Mouse (Mus musculus) intestine, embryonic 14.5 days (tissue): ENCODE measurements around the gene Spock1. TPM values are rescaled to one million over a fixed set of nuclear protein-coding genes. Genes with fewer than 3 reads are reported as not detected.

Experiments used
- ATAC-seq: fragments of 200-750 bp; cut with Nextera tagmentation; replicated peaks from 2 replicates; pipeline ENCODE4 v1.8.0; 2017; ENCODE audit warnings: low read depth, moderate number of reproducible peaks, moderate TSS enrichment, moderate library complexity; ENCODE audit not compliant: low FRiP score, low TSS enrichment
- DNase-seq: peaks from one replicate; pipeline ENCODE4 v3.0.0-alpha.2; 2018; ENCODE audit warnings: low spot score
- H3K27ac ChIP-seq: fragments of 300-500 bp; sonication (generic); 2 replicates; pipeline ENCODE4 v1.5.1; 2014; ENCODE audit warnings: low read depth, mild to moderate bottlenecking, control low read depth
- H3K27me3 ChIP-seq: fragments of 300-500 bp; sonication (generic); replicated peaks from 2 replicates; pipeline ENCODE4 v1.6.1; 2014; ENCODE audit warnings: low read length, control low read depth; ENCODE audit not compliant: control insufficient read depth, insufficient read depth
- H3K36me3 ChIP-seq: fragments of 300-500 bp; sonication (generic); 2 replicates; pipeline ENCODE4 v1.6.1; 2014; ENCODE audit warnings: low read length, control low read depth; ENCODE audit not compliant: control insufficient read depth, insufficient read depth
- H3K4me1 ChIP-seq: fragments of 300-500 bp; sonication (generic); replicated peaks from 2 replicates; pipeline ENCODE4 v1.6.1; 2014; ENCODE audit warnings: low read length, control low read depth, mixed read lengths; ENCODE audit not compliant: control insufficient read depth, insufficient read depth
- H3K4me2 ChIP-seq: fragments of 300-500 bp; sonication (generic); 2 replicates; pipeline ENCODE4 v1.6.1; 2014; ENCODE audit warnings: low read length
- H3K4me3 ChIP-seq: fragments of 300-500 bp; sonication (generic); 2 replicates; pipeline ENCODE4 v1.5.1; 2014; ENCODE audit warnings: low read depth, low read length, control low read depth, mixed read lengths
- H3K9ac ChIP-seq: fragments of 300-500 bp; sonication (generic); 2 replicates; pipeline ENCODE4 v1.6.1; 2014; ENCODE audit warnings: mild to moderate bottlenecking, low read length
- H3K9me3 ChIP-seq: fragments of 300-500 bp; sonication (generic); 2 replicates; pipeline ENCODE4 v1.6.1; 2016; ENCODE audit warnings: low read length, control low read depth; ENCODE audit not compliant: control insufficient read depth
- WGBS: fragments of 180-500 bp; shearing (Covaris S2); extraction: QIAGEN DNeasy Blood & Tissue Kit; methylation state at CpG from one replicate; pipeline ENCODE4 v1.1.7; 2014; 5-methylcytosine and 5-hydroxymethylcytosine counted together
- polyA plus RNA-seq: library from polyadenylated mRNA; unstranded; fragments of >200 nt; fragmentation: Nextera tagmentation; extraction: Ambion mirVana; gene quantifications from 2 replicates; pipeline ENCODE4 v1.2.1, GENCODE M21; 2014

Spock1 gene
- polyA plus RNA-seq, 1 experiment from 2014 or later = 5.1 TPM

- Histone ChIP-seq H3K27me3 (no peaks in the 10 kb centered on the region), H3K36me3 (no peaks in the 10 kb centered on the region), H3K9me3 (no peaks in the 10 kb centered on the region), H3K4me1 (no peaks in the 10 kb centered on the region), H3K4me3 (no peak overlapping the region), H3K4me2 (no peak overlapping the region), H3K9ac (no peak overlapping the region), H3K27ac (no peak overlapping the region)
- 94% methylated on average over 4 of the region's 4 CpGs for WGBS
- ATAC-seq (no peak), DNase-seq (no peak)
These were observed 119.8 kb downstream of the Spock1 start for GRCm38 (mm10) chr13:57788299-57788698.

- Histone ChIP-seq H3K27me3 (no peaks in the 10 kb centered on the region), H3K4me2 (no peak overlapping the region), H3K27ac (no peak overlapping the region), H3K9me3 (no peaks in the 10 kb centered on the region), H3K9ac (no peak overlapping the region), H3K4me1 (no peaks in the 10 kb centered on the region), H3K36me3 (no peaks in the 10 kb centered on the region), H3K4me3 (no peak overlapping the region)
- ATAC-seq (no peak), DNase-seq (no peak)
- 74% methylated on average over 8 of the region's 8 CpGs for WGBS
These were observed 121.9 kb downstream of the Spock1 start for GRCm38 (mm10) chr13:57786278-57786677.

GRCm38 (mm10) chr13:57782975-57783374 is 125.2 kb downstream of the Spock1 start:
- Histone ChIP-seq H3K4me3 (no peak overlapping the region), H3K4me2 (no peak overlapping the region), H3K4me1 (no peaks in the 10 kb centered on the region), H3K27ac (no peak overlapping the region), H3K36me3 (no peaks in the 10 kb centered on the region), H3K9ac (no peak overlapping the region), H3K27me3 (no peaks in the 10 kb centered on the region), H3K9me3 (peaks cover 6% of the 10 kb centered on the region; the same call in 1 of the 2 replicates)
- ATAC-seq (no peak), DNase-seq (no peak)
- WGBS = 71% methylated on average over 12 of the region's 12 CpGs

- Histone ChIP-seq H3K9ac (no peak overlapping the region), H3K27me3 (no peaks in the 10 kb centered on the region), H3K9me3 (peaks cover 6% of the 10 kb centered on the region; the same call in 1 of the 2 replicates), H3K4me2 (no peak overlapping the region), H3K4me1 (no peaks in the 10 kb centered on the region), H3K27ac (no peak overlapping the region), H3K4me3 (no peak overlapping the region), H3K36me3 (no peaks in the 10 kb centered on the region)
- 60% methylated on average over 6 of the region's 6 CpGs for WGBS
- DNase-seq (no peak), ATAC-seq (no peak)
These were observed 126.0 kb downstream of the Spock1 start for GRCm38 (mm10) chr13:57782107-57782561.

- 79% methylated on average over 4 of the region's 4 CpGs for WGBS
- ATAC-seq = no peak
- Histone ChIP-seq H3K4me2 (no peak overlapping the region), H3K9me3 (peaks cover 6% of the 10 kb centered on the region; the same call in 1 of the 2 replicates), H3K36me3 (no peaks in the 10 kb centered on the region), H3K4me3 (no peak overlapping the region), H3K27ac (no peak overlapping the region), H3K27me3 (no peaks in the 10 kb centered on the region), H3K9ac (no peak overlapping the region), H3K4me1 (no peaks in the 10 kb centered on the region)
- DNase-seq = no peak
These were observed 129.0 kb downstream of the Spock1 start for GRCm38 (mm10) chr13:57779146-57779545.

- no peak for ATAC-seq
- DNase-seq = no peak
- peaks cover 6% of the 10 kb centered on the region; the same call in 1 of the 2 replicates for H3K9me3 ChIP-seq
- WGBS = 84% methylated on average over 3 of the region's 3 CpGs
- H3K27me3 ChIP-seq = no peaks in the 10 kb centered on the region
- H3K27ac ChIP-seq = no peak overlapping the region
- no peaks in the 10 kb centered on the region for H3K4me1 ChIP-seq
- H3K9ac ChIP-seq = no peak overlapping the region
- no peaks in the 10 kb centered on the region for H3K36me3 ChIP-seq
- H3K4me2 ChIP-seq = no peak overlapping the region
- no peak overlapping the region for H3K4me3 ChIP-seq
These were observed 129.6 kb downstream of the Spock1 start for GRCm38 (mm10) chr13:57778524-57778923.

- peaks cover 3% of the 10 kb centered on the region; the same call in 1 of the 2 replicates for H3K9me3 ChIP-seq
- no peak overlapping the region for H3K27ac ChIP-seq
- no peak for DNase-seq
- H3K36me3 ChIP-seq = no peaks in the 10 kb centered on the region
- no peak for ATAC-seq
- H3K4me2 ChIP-seq = no peak overlapping the region
- H3K9ac ChIP-seq = no peak overlapping the region
- H3K4me3 ChIP-seq = no peak overlapping the region
- H3K27me3 ChIP-seq = no peaks in the 10 kb centered on the region
- H3K4me1 ChIP-seq = no peaks in the 10 kb centered on the region
- WGBS = 59% methylated on average over 6 of the region's 6 CpGs
These were observed 136.1 kb downstream of the Spock1 start for GRCm38 (mm10) chr13:57771998-57772397.

GRCm38 (mm10) chr13:57766721-57767120 is 141.4 kb downstream of the Spock1 start:
- Histone ChIP-seq H3K27ac (no peak overlapping the region), H3K9ac (no peak overlapping the region), H3K4me2 (no peak overlapping the region), H3K36me3 (no peaks in the 10 kb centered on the region), H3K4me1 (peaks cover 6% of the 10 kb centered on the region; the same call in 1 of the 2 replicates), H3K4me3 (no peak overlapping the region), H3K9me3 (peaks cover 3% of the 10 kb centered on the region; the same call in 1 of the 2 replicates), H3K27me3 (no peaks in the 10 kb centered on the region)
- 61% methylated on average over 3 of the region's 3 CpGs for WGBS
- DNase-seq = no peak
- ATAC-seq = no peak

- H3K27me3 ChIP-seq = no peaks in the 10 kb centered on the region
- H3K4me1 ChIP-seq = peaks cover 6% of the 10 kb centered on the region; the same call in 1 of the 2 replicates
- no peaks in the 10 kb centered on the region for H3K36me3 ChIP-seq
- no peak overlapping the region for H3K4me3 ChIP-seq
- ATAC-seq (no peak), DNase-seq (no peak)
- no peak overlapping the region for H3K4me2 ChIP-seq
- H3K9me3 ChIP-seq = no peaks in the 10 kb centered on the region
- H3K9ac ChIP-seq = no peak overlapping the region
- H3K27ac ChIP-seq = no peak overlapping the region
- 89% methylated on average over 5 of the region's 5 CpGs for WGBS
These were observed 147.0 kb downstream of the Spock1 start for GRCm38 (mm10) chr13:57761122-57761521.
